Mouse (Mus musculus): ENCODE results near the gene Vti1a.

GRCm38 (mm10) chr19:55542461-55542860 is 226.4 kb downstream of the Vti1a start:
- TF ChIP-seq EP300 (optimal IDR thresholded peaks at IDR 0.05) (no peak), CTCF (IDR thresholded peaks at IDR 0.05; ENCODE audit: low read depth) (no peak)

Data from stomach, postnatal 0 days (tissue).